Mouse (Mus musculus) erythroid progenitor cell, adult 5-6 weeks (primary cell): ENCODE measurements around the gene Naa25. TPM values are rescaled to one million over a fixed set of nuclear protein-coding genes. Genes with fewer than 3 reads are reported as not detected.

Experiments used
- ATAC-seq: replicated peaks from 2 replicates; pipeline ENCODE4 v1.8.0; 2016; ENCODE audit warnings: moderate number of reproducible peaks, mild to moderate bottlenecking, moderate TSS enrichment, inconsistent platforms; ENCODE audit not compliant: poor library complexity, low FRiP score, severe bottlenecking
- total RNA-seq, 2 experiments: library from RNA; stranded (forward) in 1 of 2; stranded (reverse) in 1 of 2; fragments of 150-400 nt in 1 of 2; fragments of 186-747, 209-891 nt in 1 of 2; gene quantifications; 2 replicates each; pipeline versions ENCODE4 v1.2.3 to v1.2.4; 2015 to 2017; ENCODE audit warnings: low replicate concordance in 2 of 2

The Naa25 gene
- total RNA-seq, 2 experiments from 2014 or later = 3.9 to 5.9 TPM

DNA sequence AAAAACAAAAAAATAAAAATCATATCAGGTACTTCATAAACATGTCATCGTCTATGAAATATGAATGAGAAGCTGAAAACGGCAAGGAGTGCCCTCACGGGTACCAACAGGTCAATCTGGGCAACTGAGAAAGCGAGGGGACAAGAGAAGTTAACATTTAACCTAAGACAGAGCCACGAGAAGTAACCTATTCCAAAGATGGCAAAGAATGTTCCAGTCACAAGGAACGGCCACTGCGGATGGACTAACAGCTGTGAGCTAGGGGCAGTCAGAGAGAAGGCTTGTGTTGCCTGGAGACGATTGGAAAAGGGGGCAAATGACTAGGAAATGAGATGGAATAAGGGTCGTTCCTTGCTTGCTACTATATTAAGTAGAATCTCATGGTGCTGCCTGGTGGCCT is 52.7 kb downstream of the Naa25 start:
- ATAC-seq = no peak

GRCm38 (mm10) chr5:121451203-121451602 is 53.5 kb downstream of the Naa25 start:
- ATAC-seq = no peak

DNA sequence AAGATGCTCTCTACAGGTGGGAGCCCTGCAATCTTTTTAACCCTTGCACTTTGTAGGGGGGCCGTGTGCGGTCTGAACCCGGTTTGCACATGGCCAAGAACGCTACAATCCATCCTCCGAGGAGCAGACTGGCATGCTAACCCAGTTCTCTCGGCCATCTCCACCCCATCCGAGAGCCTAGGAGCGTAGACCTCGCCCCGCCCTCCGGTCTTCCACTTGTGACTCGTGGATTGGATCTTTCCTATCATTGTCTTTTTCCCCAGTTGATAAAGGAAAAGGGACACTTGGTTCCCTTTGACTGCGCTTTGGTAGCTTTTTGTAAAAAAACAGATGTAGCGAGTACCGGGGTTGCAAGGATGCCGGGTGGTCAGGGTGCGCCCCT is 53.9 kb downstream of the Naa25 start, which contains the start of gene Tmem116:
TSS of gene Tmem116 (plus strand) at position 250 of the 382 bp plus-strand sequence.
- ATAC-seq = peak; percentile 68

DNA sequence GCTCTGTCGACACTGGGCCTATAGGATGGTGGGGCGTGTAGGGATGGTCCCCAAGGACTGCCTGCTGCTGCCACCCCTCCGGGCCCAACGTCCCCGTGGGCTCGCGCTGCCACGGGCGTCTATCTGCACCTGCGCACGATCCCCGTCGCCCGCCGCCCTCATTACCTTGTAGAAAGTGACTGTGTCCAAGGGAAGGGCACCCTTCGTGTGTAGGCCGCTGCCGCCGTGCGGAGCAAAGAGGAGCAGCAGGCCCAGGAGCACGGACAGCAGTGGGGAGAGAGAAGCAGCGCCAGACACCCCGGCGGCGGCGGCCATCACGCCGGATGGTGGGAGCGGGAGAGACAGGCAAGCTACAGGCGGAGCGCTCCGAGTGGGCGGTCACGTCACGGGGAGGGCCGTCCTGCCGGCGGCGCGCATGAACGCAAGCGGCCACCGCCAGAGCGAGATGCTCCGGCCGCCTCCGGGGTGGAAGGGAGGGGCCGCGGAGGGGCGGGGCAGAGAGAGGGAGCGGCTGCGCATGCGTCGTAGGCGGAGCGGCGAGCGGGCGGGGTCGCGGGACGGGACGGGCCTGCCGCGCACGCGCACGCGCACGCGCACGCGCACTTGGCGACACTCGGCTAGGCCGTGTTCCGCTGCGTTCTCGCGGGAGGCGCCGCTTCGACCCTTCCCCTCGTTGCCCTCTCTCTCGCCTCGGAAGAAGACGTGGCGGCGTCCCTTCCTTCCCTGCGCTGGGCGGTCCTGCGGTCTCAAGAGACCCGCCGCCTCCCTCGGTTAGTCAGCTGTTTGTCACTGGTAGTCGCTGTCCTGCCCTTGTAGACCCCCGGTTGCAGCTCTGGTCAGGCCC is 54.5 kb downstream of the Naa25 start, which contains the start of gene Erp29:
TSS of gene Erp29 (minus strand) at position 481 of the 844 bp plus-strand sequence.
- peak; percentile 91 for ATAC-seq

DNA sequence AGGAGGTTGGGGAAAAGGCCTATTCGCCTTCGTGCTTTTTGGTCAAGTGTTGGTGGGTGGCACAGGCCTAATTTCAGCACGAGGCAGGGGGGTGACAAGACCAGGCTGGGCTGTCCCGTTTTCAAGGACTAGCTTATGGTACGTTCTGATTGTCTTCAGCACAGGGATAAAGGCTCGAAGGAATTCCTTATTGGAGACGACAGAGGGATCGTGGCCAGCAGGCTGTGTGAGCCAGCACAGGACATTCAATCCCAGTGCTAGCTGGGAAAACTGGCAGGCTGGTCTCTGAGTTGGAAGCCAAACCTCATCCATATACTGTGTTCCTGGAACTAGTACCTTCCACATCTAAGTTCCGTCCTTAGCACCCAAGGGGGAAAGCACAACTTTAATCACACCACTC is 55.2 kb downstream of the Naa25 start:
- ATAC-seq = peak; percentile 1; the same call in 1 of the 2 replicates

DNA sequence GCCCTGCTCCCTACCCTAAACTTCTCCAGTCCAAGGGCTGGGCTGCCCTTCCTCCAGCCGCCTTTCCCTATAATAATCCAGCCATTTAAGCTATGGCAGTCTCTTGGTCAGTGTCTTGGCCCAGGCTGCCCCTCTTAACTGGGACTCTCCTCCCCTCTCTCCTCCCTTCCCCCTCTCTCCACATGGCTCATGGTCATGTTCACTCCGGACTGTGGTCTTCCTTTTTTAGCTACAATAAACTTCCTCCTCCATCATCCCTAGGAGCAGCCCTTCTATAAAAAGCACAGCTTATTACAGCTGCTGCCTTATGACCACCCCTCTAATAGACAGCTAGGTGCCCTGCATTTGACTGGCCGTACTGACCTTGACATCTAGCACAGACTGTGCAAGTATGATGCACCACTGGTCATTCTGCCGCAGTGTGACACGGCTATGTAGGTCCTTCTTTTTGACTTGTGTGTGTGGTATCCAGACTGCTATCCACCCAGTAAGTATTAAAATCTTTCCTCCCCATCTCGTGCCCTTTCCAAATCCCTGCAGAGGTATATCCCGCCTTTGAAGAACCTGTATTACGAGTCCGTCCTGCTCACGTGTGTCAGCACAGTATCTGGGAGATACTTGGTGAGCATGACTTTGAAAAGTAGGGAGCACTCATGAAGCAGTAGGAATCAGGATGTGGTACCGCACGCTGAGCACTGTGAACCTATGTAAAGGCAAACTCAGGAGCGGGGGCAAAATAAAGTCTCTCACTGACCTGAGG is 56.2 kb downstream of the Naa25 start:
- ATAC-seq = no peak

DNA sequence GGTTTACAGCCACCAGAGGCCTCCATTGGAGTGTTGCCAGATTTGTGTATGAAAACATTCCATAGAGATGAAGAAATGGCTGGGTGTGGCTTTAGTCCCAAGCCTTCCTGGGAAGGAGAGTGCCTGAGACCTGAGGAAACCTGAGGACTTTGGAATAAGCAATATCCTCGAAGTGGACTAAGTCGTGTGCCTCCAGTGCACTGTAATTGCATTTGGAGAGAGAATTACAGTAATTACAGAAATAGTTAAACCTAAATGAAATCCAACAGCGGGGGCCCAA is 56.7 kb downstream of the Naa25 start:
- ATAC-seq = no peak

DNA sequence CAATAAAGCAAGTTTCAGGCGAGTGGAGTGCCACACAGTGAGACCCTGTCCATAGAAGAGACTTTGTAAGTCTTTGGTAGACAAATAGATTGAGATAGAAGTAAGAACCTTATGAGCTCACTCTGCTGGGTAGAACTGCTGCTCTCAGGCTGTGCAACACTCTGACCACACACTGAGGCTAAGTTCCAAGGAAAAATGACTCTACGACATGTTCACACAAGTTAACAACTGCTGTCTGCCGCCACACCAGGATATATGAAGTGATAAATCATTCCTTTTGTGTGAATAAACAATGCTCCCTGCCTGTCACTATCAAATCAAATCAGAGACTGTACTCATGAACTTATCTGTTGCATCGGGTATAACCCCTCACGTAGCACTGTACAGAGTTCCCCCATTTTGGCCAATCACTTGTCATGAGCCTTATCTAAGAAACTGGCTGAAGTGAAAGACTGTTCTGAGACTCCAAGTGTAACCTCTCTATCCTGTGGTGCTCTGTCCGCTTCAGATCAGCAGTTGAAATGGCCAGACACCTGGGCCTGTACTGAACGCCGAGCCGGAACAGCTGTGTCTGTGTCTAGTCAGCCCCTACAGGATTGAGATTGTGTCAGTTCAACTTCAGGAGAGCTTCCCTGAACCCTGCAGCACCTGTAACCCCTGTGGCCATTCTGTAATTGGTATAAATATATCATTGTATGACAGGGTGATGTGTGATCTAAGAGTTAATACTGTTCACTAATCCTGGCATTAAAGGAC is 58.0 kb downstream of the Naa25 start:
- ATAC-seq = no peak

DNA sequence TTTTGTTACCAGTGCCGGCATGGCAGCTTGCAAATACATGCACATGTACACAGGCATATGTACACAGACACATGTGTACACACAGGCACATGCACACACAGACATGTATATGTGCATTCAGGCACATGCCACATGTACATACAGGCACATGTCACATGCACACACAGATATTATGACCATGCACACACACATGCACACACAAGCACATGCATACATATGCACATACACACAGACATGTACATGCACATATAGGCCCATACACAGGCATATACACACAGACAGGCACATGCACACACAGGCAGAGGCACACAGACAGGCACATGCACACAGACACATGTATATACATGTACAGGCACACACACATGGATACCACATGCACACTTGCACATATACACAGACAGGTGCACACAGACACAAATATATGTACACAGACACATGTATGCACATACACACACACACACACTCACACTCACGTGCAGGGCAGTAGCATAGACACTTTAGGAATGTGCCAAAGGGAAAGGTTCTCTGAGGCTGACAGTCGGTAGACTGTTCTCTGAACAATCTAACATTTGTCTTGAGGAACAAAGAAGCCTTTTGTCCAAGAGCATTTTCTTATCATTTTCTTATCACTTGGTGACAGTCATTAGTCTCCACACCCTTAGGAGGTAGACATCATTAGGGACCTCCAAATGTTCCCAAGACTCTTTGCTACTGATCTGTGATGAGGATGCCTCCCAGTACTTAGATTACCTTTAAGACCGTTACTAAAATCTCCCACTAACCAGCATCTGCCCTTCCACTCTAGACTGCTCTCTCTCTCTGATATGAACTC is 63.8 kb downstream of the Naa25 start:
- 0 out of 2 replicates have a peak, but pooled peaks have one; percentile 27 for ATAC-seq

- no peak for ATAC-seq
These were observed 64.4 kb downstream of the Naa25 start for GRCm38 (mm10) chr5:121462171-121462502.

- ATAC-seq = peak; percentile 67; the same call in 1 of the 2 replicates
These were observed 65.2 kb downstream of the Naa25 start for GRCm38 (mm10) chr5:121462967-121463366.

DNA sequence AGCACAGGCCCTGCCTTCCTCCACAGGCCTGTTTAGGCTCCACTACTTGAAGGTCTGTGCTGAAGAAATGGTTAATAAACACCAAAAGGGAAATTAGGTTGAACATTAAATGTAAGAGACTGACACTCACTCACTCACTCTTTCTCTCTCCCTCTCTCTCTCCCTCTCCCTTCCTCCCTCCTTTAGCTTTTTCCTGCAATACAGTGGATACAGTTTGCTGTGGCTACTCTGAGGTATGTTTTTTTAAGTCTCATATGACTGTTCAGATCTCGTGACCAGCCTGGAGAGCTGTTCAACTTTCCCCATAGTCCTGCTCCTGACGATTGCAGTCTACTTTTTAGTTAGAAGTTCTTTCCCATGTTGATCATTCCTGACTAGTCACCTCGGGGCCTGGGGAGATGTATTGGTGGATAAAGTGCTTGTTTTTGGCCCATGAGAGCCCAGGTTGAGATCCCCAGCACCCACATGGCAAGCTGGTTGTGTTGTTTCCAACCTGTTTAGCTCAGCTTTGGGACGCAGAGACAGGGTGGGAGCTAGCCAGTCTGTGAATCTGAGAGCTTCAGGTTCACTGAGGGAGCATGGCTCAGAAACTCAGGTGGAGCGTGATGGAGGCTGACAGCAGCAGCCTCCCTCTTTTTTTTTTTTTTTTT is 66.0 kb downstream of the Naa25 start:
- no peak for ATAC-seq

DNA sequence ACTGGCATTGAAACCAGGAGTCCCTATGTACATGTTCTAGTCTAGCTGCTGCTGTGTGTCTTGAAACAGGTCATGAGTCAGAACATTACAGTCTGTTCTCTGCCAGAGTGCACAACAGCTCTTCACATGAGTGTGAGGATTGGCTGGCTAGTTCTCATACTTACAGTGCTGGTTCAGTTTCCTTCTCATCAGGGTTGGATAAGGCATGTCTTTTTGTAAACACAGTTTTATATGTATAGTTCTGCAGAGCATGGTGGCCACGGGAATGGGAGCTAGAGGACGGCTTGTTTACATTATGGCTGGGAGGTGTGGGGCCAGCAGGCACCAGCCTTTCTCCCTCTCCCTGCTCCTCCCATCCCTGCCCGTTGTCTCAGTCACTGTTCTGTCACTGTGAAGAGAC is 71.8 kb downstream of the Naa25 start:
- no peak for ATAC-seq

DNA sequence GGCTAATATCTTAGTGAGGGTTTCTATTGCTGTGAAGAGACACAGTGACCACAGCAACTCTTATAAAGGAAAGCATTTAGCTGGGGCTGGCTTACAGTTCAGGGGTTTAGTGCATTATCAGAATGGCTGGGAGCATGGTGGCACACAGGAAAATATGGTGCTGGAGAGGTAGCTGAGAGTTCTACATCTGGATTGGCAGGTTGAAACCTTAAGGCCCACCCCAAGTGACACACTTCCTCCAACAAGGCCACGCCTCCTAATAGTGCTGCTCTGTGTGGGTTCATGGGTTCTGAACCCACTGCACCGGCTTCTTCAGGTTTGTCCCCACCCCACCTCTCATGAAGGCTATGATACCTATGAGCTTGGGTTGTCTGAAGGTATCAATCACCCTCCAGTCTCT is 74.7 kb downstream of the Naa25 start:
- ATAC-seq = no peak

- ATAC-seq = no peak
These were observed 76.9 kb downstream of the Naa25 start for GRCm38 (mm10) chr5:121474610-121475009.

DNA sequence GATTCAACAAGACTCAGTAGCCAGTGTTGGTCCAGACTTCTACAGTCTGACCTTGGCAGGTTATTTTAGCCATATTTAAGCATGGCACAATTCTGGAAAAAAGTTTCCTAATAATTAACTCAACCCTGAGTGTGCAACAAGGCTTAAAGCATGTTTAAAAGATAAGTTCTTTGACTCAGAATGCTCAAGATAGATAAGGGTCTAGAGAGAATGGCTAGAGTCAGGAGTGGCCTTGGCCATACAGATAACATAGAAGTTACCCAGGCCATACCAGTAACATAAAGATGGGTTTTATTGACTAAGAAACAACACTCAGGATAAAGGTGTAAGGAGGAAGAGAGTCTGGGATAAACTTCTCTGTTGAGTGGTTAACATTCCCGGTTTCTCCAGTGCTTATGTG is 78.3 kb downstream of the Naa25 start:
- ATAC-seq = peak; percentile 74

DNA sequence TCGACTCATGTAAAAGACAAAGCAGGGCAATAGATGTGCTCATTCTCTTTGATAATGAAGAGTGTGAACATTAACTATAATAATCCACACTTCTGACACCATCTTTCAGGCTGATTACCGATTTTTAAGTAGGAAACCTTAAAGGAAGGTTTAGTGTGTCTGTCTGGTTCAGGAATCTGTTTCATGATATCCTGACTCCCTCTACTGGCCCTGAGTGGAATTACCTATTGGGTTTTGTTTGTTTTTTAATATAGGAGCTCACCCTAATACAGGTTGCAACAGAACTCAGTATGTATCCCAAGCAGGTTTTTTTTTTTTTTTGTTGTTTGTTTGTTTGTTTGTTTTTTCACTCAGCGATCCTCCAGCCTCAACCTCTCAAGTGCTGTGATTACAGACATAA is 79.9 kb downstream of the Naa25 start:
- ATAC-seq = peak; percentile 73

DNA sequence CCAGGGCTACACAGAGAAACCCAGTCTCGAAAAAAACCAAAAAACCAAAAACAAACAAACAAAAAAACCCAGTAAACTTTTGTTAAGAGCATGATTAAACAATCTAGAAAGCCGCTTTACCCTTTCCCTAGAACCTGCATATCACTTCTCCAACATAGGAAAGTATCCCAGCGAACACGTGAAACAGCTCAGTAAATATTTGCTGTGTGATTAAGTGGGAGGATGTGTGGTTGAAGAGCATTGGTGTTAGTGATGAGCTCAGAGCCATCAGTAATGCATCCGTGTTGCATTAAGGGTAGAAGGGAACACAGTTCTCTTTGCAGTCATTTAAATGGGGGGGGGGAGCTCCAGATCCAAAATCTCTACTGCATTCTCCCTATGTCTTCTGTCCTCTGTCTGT is 87.1 kb downstream of the Naa25 start:
- ATAC-seq = no peak

DNA sequence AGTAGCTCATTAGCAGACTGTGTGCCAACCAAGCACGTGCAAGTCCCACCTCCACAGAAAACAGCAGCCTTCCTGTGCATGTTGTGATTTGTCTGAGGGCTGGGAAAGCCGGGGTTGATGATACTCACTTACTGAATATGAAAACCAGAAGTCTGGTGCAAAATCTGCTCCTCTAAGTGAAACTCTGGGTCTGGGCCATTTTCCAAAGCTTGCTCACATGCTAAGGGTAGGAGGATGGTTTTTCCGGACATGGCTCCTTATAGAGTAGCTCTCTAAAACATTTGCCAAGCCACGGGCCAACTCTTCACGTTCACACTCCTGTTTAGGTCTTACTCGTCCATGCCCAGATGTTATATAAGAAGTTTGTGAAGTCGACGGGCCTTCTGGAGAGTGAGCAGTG is 95.6 kb downstream of the Naa25 start:
- ATAC-seq = no peak
